Mouse (Mus musculus) spleen, adult 2 months (tissue): ENCODE results near the gene Sidt2.

Experiments used
- CTCF ChIP-seq: fragments of 200-500 bp; IDR thresholded peaks from 2 replicates; pipeline ENCODE4 v1.5.1; 2011; ENCODE audit warnings: mild to moderate bottlenecking, inconsistent platforms; ENCODE audit not compliant: insufficient read depth, insufficient read length, insufficient replicate concordance; ENCODE audit errors: extremely low read depth
- POLR2A ChIP-seq: fragments of 200-500 bp; IDR thresholded peaks from 2 replicates; pipeline ENCODE4 v1.6.1; 2011; ENCODE audit warnings: low read depth, low read length, inconsistent platforms

DNA sequence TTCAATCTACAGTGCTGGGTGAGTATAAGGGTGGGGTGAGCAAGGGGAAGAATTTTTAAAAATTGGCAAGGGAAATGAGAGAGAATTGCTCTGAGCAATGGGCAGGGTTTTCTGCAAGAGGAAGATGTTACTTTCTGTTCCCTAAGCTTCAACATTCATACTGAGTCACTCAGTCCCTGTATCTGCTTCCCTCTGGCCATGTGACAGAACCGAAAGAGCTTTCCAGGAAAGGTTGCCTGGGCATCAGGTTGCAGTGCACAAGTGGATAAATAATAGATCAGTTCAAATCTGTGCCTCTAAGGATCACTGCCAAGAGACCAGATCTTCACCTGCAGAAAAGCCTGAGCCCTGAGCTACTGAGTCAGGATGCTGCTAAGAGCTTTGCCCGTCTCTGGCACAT is 6.8 kb upstream of the Sidt2 start:
- TF ChIP-seq CTCF (no peak), POLR2A (no peak)
